Mouse (Mus musculus) inflammation-experienced regulatory T-cells, adult 6 months (primary cell): Measurements from ENCODE around the gene Tbca. TPM values are rescaled to one million over a fixed set of nuclear protein-coding genes. Genes with fewer than 3 reads are reported as not detected.

ENCODE experiments used
- ATAC-seq: one replicate; pipeline ENCODE4 v1.8.0; 2017
- polyA plus RNA-seq, 3 experiments: library from polyadenylated mRNA; unstranded; fragments of 100-300 nt; shearing (Covaris generic); gene quantifications; one replicate each; pipeline ENCODE4 v1.2.1; 2017

Tbca gene
- polyA plus RNA-seq, 3 experiments from 2014 or later: 229 to 298 (median 264) TPM

- no peak for ATAC-seq
Observed at GRCm38 (mm10) chr13:94849351-94849750, 60.6 kb downstream of the Tbca start.

DNA sequence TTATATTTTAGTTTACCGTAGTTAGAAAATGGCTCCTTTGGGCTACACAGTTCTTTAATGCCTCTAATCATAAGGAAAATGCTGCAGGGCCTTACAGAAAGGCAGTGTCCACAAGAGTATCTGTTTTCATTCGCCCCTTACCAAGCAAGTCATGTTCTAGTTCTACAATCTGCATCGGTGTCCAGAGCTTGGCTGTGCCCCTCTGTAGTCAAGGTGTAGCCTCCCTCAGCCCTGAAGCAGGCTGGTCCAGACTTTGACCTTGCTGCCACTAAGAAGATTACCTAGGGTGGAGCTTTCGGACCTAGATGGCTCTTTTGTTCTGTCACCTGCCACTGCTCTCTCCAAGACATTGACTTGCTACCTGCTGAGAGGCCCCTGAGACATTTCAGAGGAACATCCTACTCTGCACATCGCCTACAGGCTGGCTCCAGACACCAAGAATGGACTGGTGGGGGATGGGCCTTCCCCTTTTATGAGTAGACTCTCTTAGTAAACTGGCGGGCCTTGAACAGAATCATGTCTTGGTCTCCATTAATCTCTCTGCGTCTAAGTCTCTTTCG is 69.4 kb downstream of the Tbca start:
- no peak for ATAC-seq

DNA sequence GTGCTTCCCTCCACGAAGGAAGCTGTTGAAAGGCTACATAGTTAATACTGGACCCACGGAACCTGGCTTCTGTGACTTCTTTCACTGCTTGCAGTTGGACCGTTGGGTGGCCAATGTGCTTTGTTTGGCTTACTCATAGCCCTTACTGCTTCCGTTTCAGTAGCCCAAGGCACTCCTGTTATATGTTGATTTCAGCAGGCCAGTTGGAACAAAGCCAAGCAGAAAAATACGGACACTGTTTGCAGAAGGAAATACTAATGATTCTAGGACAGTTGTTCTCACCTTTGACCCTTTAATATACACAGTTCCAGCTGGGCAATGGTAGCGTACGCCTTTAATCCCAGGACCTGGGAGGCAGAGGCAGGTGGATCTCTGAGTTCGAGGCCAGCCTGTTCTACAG is 70.5 kb downstream of the Tbca start:
- no peak for ATAC-seq

GRCm38 (mm10) chr13:94862491-94863230 is 74.0 kb downstream of the Tbca start:
- no peak for ATAC-seq

- ATAC-seq: no peak
Observed at GRCm38 (mm10) chr13:94866906-94867305, 78.2 kb downstream of the Tbca start.

DNA sequence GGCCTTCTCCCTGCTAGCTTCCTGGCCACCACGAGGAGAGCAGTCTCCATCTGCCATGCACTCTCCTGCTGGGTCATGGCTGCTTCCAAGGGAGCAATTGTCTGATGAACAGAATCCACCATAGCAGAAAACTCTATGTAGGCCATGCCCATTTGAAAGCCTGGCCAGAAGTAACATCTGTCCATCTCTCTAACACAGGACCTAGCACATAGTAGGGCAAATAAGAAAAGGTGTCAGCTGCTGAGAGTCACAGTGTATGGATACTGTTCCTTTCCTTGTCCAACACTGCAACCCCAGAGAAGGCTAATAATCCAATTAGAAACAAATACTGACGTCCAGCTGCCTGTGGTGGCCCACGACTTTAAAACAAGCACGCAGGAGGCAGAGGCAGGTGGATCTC is 79.1 kb downstream of the Tbca start:
- ATAC-seq: no peak

- peak; percentile 57 for ATAC-seq
Observed at GRCm38 (mm10) chr13:94868478-94868950, 79.8 kb downstream of the Tbca start.

DNA sequence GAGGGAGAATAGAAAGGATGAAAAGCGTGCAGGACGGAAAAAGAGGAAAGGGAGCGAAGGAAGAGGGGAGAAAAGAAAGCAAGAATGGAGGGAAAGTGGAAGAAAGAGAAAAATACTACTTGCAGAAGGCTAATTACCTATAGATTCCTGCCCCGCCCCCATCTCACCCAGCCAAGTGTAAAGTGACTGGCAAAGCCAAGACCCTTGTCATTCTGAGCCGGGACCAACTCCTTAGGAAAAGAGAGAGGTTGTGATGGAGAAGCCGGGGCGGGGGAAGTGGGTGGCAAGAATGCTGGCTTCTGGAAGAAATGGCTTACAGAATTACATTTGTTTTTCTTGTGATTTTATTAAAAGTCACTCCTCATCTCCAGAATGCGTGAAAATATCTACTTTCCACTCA is 80.8 kb downstream of the Tbca start:
- no peak for ATAC-seq

DNA sequence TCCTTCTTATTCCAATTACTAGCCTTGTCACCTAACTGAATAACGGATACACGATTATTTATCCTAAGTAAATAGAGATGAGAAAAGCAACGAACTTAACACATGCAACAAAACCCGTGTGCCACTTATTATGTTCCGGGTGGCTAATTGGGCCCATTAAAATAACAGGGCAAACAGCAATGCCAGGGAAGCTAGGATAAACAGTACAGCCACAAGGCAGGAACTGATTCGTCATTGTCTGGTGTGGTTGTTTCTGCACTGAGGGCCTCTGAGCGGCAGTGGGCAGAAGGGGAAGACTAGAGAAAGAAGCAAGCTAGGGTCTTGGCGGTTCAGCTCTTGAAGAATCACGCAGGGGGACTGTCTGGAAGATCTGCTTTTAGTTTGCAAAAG is 81.4 kb downstream of the Tbca start:
- ATAC-seq: no peak

- no peak for ATAC-seq
Observed at GRCm38 (mm10) chr13:94870461-94871186, 81.9 kb downstream of the Tbca start.

DNA sequence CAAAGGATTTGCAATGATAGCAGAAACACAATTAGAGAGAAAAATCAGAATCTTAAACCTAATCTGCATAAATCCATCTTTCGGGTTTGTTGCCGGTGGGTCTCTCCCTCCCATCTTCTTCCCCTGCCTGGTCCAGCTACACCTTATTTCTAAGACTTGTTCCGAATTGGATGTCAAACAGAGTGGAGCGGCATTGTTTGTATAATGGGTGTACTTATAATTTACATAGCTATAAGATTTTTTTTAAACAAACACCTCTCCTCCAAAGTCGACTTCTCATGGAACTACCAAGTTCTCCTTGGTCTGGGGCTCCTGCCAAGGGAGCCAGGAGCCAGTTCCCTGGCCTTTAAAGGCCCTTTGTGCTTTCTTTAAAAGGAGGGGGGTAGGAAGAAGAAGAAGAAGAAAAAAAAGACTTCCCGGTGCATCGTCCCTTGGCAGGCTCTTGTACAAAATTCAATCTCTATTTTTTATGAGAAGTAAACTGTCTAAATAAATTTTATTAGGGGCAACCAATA is 83.2 kb downstream of the Tbca start:
- no peak for ATAC-seq

DNA sequence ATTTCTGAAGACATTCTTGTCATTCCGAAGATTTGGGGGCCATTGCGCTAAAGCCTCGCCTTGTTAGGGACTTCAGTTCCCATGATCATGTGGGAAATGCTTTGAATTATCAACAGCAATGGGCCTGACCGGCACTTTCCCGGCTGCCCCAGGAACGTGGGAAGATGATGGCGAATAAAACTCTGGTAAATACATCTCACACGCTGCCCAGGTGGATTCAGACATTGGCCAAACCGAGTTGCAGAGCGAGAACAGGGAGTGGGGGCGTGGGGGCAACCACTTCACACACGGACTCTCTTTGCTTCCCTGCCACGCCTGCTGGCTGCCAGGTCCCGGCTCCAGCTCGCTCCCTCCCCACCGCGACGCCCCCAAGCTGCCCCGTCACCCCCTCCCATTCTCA is 83.7 kb downstream of the Tbca start:
- no peak for ATAC-seq

- no peak for ATAC-seq
Observed at GRCm38 (mm10) chr13:94873111-94874038, 84.7 kb downstream of the Tbca start.

- ATAC-seq: no peak
Observed at GRCm38 (mm10) chr13:94874039-94874425, 85.3 kb downstream of the Tbca start.

DNA sequence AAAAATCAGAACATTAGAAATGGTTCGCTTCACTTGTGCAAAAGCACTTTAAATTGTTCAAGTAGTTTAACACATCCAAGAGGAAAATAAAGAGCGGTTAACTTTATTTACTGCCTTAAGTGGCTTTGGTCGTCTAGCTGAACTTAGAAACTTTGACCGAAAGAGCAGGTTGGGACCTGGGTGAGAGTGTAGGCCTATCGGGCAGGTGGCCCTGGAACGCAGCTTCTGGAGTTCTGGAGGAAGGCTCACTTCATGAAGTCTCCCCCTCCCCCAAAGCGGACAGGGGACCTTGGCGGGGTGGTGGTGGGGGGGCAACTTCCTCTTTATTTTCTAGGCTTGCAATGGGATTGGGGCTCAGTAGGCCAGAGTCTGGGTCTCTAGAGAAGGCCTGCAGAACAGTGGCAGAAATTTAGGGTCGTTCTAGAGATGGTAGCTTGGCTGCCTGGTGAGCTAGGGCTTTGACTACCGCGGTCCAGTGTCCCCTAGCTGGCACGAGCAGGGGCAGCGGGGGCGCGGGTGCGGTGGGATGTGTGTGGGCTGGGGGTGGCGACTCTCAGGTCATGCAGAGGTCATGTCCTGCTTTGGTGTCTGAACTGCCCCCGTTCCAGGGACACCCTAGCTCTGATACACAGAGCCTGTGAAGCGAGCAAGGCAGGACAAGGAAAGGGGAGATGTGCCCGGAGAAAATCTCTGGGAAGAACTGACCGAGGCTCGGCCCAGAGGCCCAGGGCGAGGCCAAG is 86.1 kb downstream of the Tbca start:
- ATAC-seq: no peak

DNA sequence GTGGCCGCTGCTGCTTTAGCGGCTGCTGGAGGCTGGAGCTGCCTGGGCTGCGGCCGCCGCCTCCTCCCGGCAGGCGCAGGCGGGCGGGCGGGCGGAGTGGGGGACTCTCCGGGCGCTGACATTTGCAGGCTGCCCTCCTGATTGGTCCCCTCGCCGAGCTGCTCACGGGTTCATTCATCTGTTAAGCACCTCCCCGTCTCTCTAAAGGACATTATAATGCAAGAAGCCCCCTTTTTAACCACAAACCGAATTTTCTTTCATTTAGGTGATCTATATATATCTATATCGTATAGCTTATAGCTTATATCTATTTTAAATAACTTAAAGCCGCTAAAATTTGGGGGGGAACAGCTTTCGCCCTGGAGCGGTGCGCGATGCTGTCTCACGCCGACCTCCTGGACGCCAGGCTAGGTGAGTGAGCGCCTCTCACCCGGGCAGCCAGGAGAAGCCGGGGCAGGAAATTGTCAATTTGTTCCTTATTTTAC is 86.7 kb downstream of the Tbca start, which contains the start of gene Otp:
TSS of gene Otp (plus strand) at position 207 of the 485 bp plus-strand sequence.
- ATAC-seq: no peak

- no peak for ATAC-seq
Observed at GRCm38 (mm10) chr13:94876286-94877210, 87.8 kb downstream of the Tbca start.

DNA sequence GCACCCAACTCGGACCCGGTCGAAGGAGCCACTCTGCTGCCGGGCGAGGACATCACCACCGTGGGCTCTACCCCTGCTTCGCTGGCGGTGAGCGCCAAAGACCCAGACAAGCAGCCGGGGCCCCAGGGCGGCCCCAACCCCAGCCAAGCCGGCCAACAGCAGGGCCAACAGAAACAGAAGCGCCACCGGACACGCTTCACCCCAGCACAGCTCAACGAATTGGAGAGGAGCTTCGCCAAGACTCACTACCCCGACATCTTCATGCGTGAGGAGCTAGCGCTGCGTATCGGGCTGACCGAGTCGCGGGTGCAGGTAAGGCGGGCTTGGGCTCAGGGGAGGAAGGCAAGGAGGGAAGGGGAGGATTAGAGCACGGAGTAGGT is 88.5 kb downstream of the Tbca start:
- no peak for ATAC-seq

- ATAC-seq: no peak
Observed at GRCm38 (mm10) chr13:94877991-94878745, 89.5 kb downstream of the Tbca start.

DNA sequence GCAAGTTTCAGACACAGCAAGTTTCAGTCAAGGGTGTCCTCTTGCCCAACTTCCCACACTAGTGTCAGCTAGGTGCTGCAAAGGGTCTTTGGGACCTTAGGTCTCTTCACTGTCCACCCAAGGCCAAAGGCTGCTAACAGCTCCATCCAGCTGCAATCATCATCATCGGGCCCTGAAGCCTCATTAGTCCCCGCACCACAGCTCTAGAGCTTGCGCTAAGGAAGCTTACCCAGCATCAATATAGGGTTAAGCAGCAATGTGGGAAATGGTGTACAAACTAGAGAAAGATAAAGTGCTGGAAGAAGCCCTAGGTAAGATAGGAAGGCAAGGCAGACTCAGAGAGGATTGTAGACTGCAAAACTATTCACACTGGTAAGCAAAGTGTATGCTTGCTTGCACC is 92.5 kb downstream of the Tbca start:
- no peak for ATAC-seq
